Mouse (Mus musculus) heart, postnatal 0 days (tissue): ENCODE results near the gene Gm7697.
"Not testable (repeated sequence)": the region's sequence is repeated elsewhere in the genome, so short reads cannot be mapped to it uniquely, and the experiment has no call there.

Experiments used
- CTCF ChIP-seq: IDR thresholded peaks from 2 replicates; pipeline ENCODE4 v1.5.1; 2016; ENCODE audit warnings: antibody characterized with exemption, control low read depth, low read depth
- EP300 ChIP-seq: IDR thresholded peaks from 2 replicates; pipeline ENCODE4 v1.6.1; 2016; ENCODE audit warnings: antibody characterized with exemption, low read depth

GRCm38 (mm10) chr8:69522876-69523275, at the start of gene Gm7697:
- not testable (repeated sequence) for TF ChIP-seq CTCF, EP300
